Mouse (Mus musculus): ENCODE data around the gene Adk.
A peak's percentile ranks its signal among the peaks of the same experiment; 100 is the strongest.

Adk gene

GRCm38 (mm10) chr14:21278907-21279535 lies 226.6 kb downstream of the Adk start:
- DNase-seq: no peak

GRCm38 (mm10) chr14:21280451-21280850 lies 228.1 kb downstream of the Adk start:
- DNase-seq: no peak

- no peak for DNase-seq
These were observed 229.1 kb downstream of the Adk start for GRCm38 (mm10) chr14:21281506-21281905.

GRCm38 (mm10) chr14:21284116-21284515 lies 231.7 kb downstream of the Adk start:
- DNase-seq: no peak

- no peak for DNase-seq
These were observed 232.5 kb downstream of the Adk start for GRCm38 (mm10) chr14:21284847-21285246.

GRCm38 (mm10) chr14:21286274-21286673 lies 233.9 kb downstream of the Adk start:
- no peak for DNase-seq

- DNase-seq: no peak
These were observed 235.5 kb downstream of the Adk start for GRCm38 (mm10) chr14:21287726-21288442.

GRCm38 (mm10) chr14:21299743-21300142 lies 247.4 kb downstream of the Adk start:
- DNase-seq: no peak

GRCm38 (mm10) chr14:21304815-21305214 lies 252.4 kb downstream of the Adk start:
- peak; percentile 34 to 42 for DNase-seq

GRCm38 (mm10) chr14:21308349-21308936 lies 256.1 kb downstream of the Adk start:
- no peak for DNase-seq

GRCm38 (mm10) chr14:21310530-21310929 lies 258.2 kb downstream of the Adk start:
- no peak for DNase-seq

GRCm38 (mm10) chr14:21313561-21314342 lies 261.4 kb downstream of the Adk start:
- no peak for DNase-seq

GRCm38 (mm10) chr14:21314466-21314865 lies 262.1 kb downstream of the Adk start:
- no peak for DNase-seq

GRCm38 (mm10) chr14:21334826-21335225 lies 282.5 kb downstream of the Adk start:
- no peak for DNase-seq

- no peak for DNase-seq
These were observed 283.4 kb downstream of the Adk start for GRCm38 (mm10) chr14:21335691-21336314.

GRCm38 (mm10) chr14:21337948-21338347 lies 285.6 kb downstream of the Adk start:
- DNase-seq: no peak

GRCm38 (mm10) chr14:21341195-21341594 lies 288.8 kb downstream of the Adk start:
- no peak for DNase-seq

- no peak for DNase-seq
These were observed 290.6 kb downstream of the Adk start for GRCm38 (mm10) chr14:21342984-21343383.

GRCm38 (mm10) chr14:21344896-21345295 lies 292.5 kb downstream of the Adk start:
- DNase-seq: no peak

- no peak for DNase-seq
These were observed 296.4 kb downstream of the Adk start for GRCm38 (mm10) chr14:21348611-21349260.

GRCm38 (mm10) chr14:21351646-21352045 lies 299.3 kb downstream of the Adk start:
- DNase-seq: no peak

GRCm38 (mm10) chr14:21356286-21356685 lies 303.9 kb downstream of the Adk start:
- no peak for DNase-seq

All from cerebellum, postnatal 36 days (tissue).